Mouse (Mus musculus) spleen, adult 12 weeks (tissue): Measurements from ENCODE around the gene Atp6ap1.

ENCODE experiments used
- DNase-seq: peaks from one replicate; pipeline ENCODE4 v3.0.0; 2022; ENCODE audit warnings: low spot score

Atp6ap1 gene

DNA sequence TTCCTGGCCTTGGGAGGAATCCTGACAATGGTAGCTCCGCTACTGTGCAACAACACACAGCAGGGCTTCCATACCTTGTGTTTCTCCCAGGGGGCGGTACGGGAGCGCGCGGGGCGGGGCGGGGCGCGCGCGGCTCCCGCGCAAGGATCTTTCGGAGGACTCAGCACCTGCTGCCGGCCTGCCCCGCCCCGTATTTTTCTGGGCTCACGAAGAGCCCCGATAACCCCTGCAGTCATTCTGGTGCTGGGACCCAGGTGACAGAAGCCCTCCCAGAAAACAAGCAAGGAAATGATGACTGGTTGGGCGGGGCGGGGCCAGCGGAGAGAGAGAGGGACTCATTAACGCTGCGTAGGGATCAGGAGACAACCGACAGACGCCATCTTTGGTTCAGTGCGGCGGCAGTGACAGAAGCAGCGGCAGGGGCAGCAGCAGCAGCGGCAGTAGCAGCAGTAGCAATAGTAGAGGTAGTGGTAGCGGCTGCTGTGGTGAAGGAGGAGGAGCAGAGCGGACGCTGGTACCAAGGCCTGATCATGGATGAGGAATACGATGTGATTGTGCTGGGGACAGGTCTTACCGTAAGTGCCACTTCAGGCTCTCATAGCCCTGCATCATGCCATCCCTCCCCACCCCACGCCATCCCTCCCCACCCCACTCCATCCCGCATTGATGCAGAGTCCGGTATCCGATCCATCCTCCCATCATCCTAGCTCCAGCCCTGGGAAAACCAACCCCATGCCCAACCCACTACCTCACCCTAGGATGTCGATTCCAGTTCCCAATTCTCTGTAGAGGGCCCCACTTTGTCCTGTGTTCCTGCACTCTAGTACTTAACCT, 8.2 kb downstream of the Atp6ap1 start, which contains the start of gene Gdi1:
TSS of gene Gdi1 (plus strand) at position 132 of the 834 bp plus-strand sequence.
- peak; percentile 75 for DNase-seq

GRCm38 (mm10) chrX:74312540-74313464, 15.9 kb downstream of the Atp6ap1 start, which contains the start of gene Fam50a:
Gene Fam50a, plus strand, starts transcription at chrX:74313033.
- DNase-seq = peak; percentile 78

- DNase-seq = peak; percentile 38
Measured at GRCm38 (mm10) chrX:74328725-74329161, 31.8 kb downstream of the Atp6ap1 start, which contains the start of gene Plxna3. Gene Plxna3, plus strand, starts transcription at chrX:74329066.

- DNase-seq = no peak
Measured at GRCm38 (mm10) chrX:74329215-74329671, 32.3 kb downstream of the Atp6ap1 start.

DNA sequence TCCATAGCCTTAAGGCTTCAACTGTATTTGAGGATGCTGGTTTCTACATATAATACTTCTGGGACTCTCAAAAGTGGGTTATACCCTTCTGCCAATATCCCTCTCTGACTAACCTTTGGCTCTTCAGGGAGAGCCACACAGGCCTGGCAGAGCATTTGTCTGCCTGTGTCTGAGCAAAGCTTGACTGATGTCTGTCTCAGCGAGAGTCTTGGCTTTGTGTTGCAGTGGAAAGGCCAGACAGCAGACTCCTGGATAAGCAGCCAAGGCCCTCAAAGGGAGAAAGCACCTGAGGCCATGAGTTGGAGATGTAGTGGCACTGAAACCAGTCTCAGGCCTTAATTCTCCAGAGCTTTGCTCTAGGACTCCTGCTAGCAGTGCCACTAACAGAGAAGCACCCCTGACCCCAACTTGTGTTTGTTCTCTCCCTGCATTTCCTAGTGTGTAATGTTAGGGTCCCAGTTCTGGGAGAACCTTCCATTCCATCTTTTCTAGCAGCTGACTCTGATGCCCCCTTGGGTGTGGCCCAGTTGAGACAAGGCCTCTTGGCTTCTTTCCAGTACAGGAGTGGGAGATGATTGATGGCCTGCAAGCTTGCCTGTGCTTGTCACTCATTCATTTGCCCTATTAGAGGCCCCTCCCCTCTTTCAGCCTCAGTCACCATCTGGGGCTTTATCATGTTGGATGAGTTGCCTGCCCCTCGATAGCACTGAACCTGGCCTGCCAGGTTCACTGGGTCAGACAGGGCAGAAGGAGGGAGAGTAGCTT, 33.5 kb downstream of the Atp6ap1 start:
- DNase-seq = no peak

DNA sequence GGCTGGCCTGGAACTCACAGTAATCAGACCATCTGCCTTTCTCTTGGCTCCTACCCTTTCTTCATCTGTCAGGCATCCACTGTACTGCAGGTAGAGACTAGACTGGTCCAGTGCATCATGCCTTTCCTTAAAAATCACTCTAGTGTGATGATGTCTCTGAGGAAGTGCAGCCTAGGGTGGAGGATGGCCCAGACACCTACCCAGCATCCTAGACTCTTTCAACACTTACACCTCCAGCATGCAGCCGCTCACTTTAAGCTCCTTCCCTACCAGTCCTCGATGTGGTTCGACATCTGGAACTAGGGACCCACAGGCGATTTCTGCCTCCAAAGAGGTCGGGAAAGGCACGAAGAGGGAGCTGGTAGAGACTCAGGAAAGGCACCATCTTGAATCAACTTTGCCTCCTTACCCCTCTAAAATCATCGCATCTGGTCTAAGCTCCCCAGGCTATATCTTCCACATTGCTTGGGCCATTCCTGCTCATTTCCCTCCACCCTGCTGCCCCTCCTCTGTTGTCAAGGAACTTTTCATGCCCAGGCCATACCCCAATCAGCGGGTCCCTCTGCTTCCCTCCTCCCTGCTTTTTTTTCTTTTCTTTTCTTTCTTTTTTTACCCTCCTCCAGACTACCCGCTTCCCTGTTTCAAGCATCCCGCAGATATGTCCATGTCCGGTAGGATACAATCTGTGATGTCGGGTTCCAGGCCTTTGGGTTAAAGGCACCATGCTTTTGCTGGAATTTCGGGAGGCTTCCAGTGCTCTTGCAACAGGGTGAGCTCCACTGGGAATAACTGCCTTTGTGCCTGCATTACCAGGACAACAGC, 56.0 kb downstream of the Atp6ap1 start:
- DNase-seq = no peak

DNA sequence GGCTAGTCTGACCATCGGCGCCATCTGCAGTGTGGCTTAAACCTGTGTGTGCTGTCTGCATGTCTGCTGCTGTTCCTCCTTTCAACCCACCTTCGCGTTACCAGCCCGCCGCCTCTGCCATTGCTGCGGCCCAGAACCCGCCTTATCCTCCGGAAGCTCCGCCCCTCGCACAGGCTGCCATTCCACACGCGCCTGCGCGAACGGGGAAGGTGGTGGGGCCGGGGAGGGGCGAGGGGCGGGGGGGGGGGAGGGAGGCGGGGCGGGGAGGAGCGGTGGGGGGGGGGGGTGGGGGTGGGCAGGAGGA, 56.5 kb downstream of the Atp6ap1 start, which contains the start of gene Lage3:
TSS of gene Lage3 (minus strand) at position 152 of the 304 bp plus-strand sequence.
- DNase-seq = peak; percentile 42
